Mouse (Mus musculus): ENCODE data around the gene Sh2d7.

DNA sequence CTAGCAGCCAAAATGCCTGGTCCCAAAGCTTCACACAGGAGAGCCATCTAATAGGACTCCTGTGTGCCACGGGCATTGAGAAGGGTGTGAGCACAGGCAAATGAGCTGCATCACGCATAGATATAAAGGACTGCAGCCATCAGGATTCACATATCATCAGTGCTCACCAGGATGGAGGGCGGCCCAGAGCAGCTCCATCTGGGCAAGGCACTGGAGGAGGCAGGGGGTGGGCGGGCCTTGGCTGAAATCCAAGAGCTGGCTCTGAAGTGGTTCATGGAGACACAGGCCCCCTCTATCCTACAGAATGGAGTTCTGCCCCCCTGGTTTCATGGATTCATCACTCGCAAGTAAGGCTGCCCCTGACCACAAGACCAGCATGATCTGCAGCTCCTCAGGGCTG lies 4.8 kb upstream of the Sh2d7 start:
- TF ChIP-seq POLR2A (IDR thresholded peaks at IDR 0.05; ENCODE audit: borderline replicate concordance, extremely low read depth, low read depth, low read length) (no peak), CTCF (IDR thresholded peaks at IDR 0.05; ENCODE audit: insufficient read depth, low read length) (no peak)

Data from lung, adult 2 months (tissue).